Mouse (Mus musculus): ENCODE measurements around the gene Tedc1.
"Not testable (repeated sequence)": the region's sequence is repeated elsewhere in the genome, so short reads cannot be mapped to it uniquely, and the experiment has no call there.

Gene Tedc1

GRCm38 (mm10) chr12:113155076-113155771, 997 bp upstream of the Tedc1 start:
- peak in 1 of 2 experiments; percentile 73 for DNase-seq

- DNase-seq = peak in 1 of 2 experiments; percentile 76
Observed at GRCm38 (mm10) chr12:113156540-113156929, 314 bp downstream of the Tedc1 start.

- no peak for DNase-seq
Observed at GRCm38 (mm10) chr12:113157002-113157401, 781 bp downstream of the Tedc1 start.

- no peak for DNase-seq
Observed at GRCm38 (mm10) chr12:113157521-113157920, 1.3 kb downstream of the Tedc1 start.

- DNase-seq = no peak
Observed at GRCm38 (mm10) chr12:113157971-113158370, 1.8 kb downstream of the Tedc1 start.

- no peak for DNase-seq
Observed at GRCm38 (mm10) chr12:113163561-113164006, 7.4 kb downstream of the Tedc1 start.

GRCm38 (mm10) chr12:113168031-113168536, 11.9 kb downstream of the Tedc1 start:
- DNase-seq = peak in 1 of 2 experiments; percentile 57

GRCm38 (mm10) chr12:113176960-113177725, 20.9 kb downstream of the Tedc1 start:
- no peak for DNase-seq

GRCm38 (mm10) chr12:113181020-113181419, 24.8 kb downstream of the Tedc1 start:
- DNase-seq = no peak

- DNase-seq = no peak
Observed at GRCm38 (mm10) chr12:113184945-113185344, 28.7 kb downstream of the Tedc1 start.

GRCm38 (mm10) chr12:113185442-113186291, 29.4 kb downstream of the Tedc1 start, which contains the start of gene Tmem121:
TSS of gene Tmem121 (plus strand) at chr12:113185930.
- DNase-seq = peak in 1 of 2 experiments; percentile 28

GRCm38 (mm10) chr12:113186326-113187010, 30.2 kb downstream of the Tedc1 start:
- no peak for DNase-seq

- no peak for DNase-seq
Observed at GRCm38 (mm10) chr12:113187011-113187375, 30.8 kb downstream of the Tedc1 start.

GRCm38 (mm10) chr12:113187584-113188295, 31.5 kb downstream of the Tedc1 start:
- peak; percentile 70 to 77 for DNase-seq

- DNase-seq = no peak
Observed at GRCm38 (mm10) chr12:113188349-113189055, 32.3 kb downstream of the Tedc1 start.

- DNase-seq = no peak
Observed at GRCm38 (mm10) chr12:113193423-113193822, 37.2 kb downstream of the Tedc1 start.

GRCm38 (mm10) chr12:113199132-113199531, 42.9 kb downstream of the Tedc1 start:
- not testable (repeated sequence) for DNase-seq

GRCm38 (mm10) chr12:113201301-113201700, 45.1 kb downstream of the Tedc1 start:
- no peak for DNase-seq

GRCm38 (mm10) chr12:113202008-113202407, 45.8 kb downstream of the Tedc1 start:
- DNase-seq = no peak

- no peak for DNase-seq
Observed at GRCm38 (mm10) chr12:113203522-113203921, 47.3 kb downstream of the Tedc1 start.

Measured in thymus, adult 18-20 months (tissue).